Mouse (Mus musculus) limb, embryonic 10.5 days (tissue): ENCODE results near the gene B4galt1. TPM values are rescaled to one million over a fixed set of nuclear protein-coding genes. Genes with fewer than 3 reads are reported as not detected.
"Not testable (repeated sequence)": the region's sequence is repeated elsewhere in the genome, so short reads cannot be mapped to it uniquely, and the experiment has no call there.

Experiments used
- DNase-seq: peaks from one replicate; pipeline ENCODE4 v3.0.0-alpha.2; 2017; ENCODE audit warnings: low spot score
- H3K27ac ChIP-seq: fragments of 300-500 bp; sonication (generic); 2 replicates; pipeline ENCODE4 v1.5.1; 2016; ENCODE audit warnings: mild to moderate bottlenecking
- H3K27me3 ChIP-seq: fragments of 300-500 bp; sonication (generic); 2 replicates; pipeline ENCODE4 v1.6.1; 2016; ENCODE audit warnings: low read depth, mild to moderate bottlenecking; ENCODE audit not compliant: poor library complexity, severe bottlenecking
- H3K36me3 ChIP-seq: fragments of 300-500 bp; sonication (generic); 2 replicates; pipeline ENCODE4 v1.6.1; 2016; ENCODE audit warnings: mild to moderate bottlenecking, moderate library complexity
- H3K4me1 ChIP-seq: fragments of 300-500 bp; sonication (generic); 2 replicates; pipeline ENCODE4 v1.6.1; 2016
- H3K4me3 ChIP-seq: fragments of 300-500 bp; sonication (generic); 2 replicates; pipeline ENCODE4 v1.5.1; 2016; ENCODE audit warnings: mild to moderate bottlenecking, moderate library complexity
- H3K9me3 ChIP-seq: fragments of 300-500 bp; sonication (generic); replicated peaks from 2 replicates; pipeline ENCODE4 v1.6.1; 2016; ENCODE audit warnings: mild to moderate bottlenecking
- WGBS: fragments of 180-500 bp; shearing (Covaris S2); methylation state at CpG from one replicate; pipeline ENCODE4 v1.1.7; 2016; 5-methylcytosine and 5-hydroxymethylcytosine counted together
- polyA plus RNA-seq: library from polyadenylated mRNA; unstranded; fragments of >200 nt; fragmentation: Nextera tagmentation; extraction: Ambion mirVana; gene quantifications from 2 replicates; pipeline ENCODE4 v1.2.1, GENCODE M21; 2016

The B4galt1 gene
- polyA plus RNA-seq, 1 experiment from 2014 or later, result 29.9 TPM

DNA sequence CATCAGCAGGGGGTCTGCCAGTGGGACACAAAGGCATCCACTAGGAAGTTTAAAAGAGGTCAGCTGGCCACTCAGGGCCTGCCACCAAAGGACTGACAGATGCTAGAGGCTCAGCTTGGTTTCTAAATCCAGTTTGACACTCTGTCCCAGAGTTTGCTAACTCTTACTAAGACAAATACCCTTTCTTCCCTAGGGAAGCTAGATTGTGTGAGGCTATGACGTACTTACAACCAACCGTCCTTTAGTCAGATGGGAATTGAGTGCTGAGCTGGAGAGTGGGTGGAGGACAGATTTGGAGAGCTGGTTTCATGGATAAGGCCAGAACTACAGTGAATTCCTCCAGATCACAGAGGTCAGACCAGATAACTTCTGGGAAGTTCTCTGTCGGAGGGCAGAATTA is 52.9 kb downstream of the B4galt1 start:
- 88% methylated on average over 3 of the region's 3 CpGs for WGBS
- Histone ChIP-seq H3K27me3 (no peaks in the 10 kb centered on the region), H3K27ac (no peak overlapping the region), H3K4me1 (peaks cover 6% of the 10 kb centered on the region), H3K36me3 (peaks cover 15% of the 10 kb centered on the region), H3K4me3 (no peak overlapping the region), H3K9me3 (no peaks in the 10 kb centered on the region)
- DNase-seq, result no peak

DNA sequence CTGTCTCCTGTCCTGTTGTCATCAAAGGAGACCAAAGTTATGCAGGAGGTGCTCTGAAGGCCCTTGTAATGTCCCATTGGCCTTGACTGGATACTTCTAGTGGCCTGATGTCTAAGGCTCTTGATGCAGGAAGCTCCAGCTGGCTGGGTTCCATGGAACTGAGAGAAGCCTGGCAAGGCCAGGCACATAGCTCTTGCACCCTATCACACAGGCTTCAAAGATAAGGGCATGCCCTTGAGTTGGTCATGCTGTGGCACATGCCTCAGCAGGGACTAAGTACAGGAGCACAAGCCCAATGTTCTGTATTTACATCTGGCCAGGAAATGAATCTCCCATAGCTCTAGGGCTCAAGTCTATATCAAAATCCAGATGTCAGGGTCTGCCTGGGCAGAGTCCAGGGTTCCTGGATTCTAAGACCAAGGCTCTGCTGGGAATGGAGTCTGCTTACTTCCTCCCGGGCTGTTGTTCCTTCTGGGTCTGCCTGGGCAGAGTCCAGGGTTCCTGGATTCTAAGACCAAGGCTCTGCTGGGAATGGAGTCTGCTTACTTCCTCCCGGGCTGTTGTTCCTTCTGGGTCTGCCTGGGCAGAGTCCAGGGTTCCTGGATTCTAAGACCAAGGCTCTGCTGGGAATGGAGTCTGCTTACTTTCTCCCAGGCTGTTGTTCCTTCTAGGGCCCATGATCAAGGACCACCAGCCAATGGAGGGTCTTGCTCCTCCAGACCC is 54.8 kb downstream of the B4galt1 start:
- not testable (repeated sequence) for H3K36me3 ChIP-seq, H3K4me1 ChIP-seq, H3K9me3 ChIP-seq, H3K4me3 ChIP-seq, H3K27me3 ChIP-seq, H3K27ac ChIP-seq, DNase-seq
- WGBS, result 90% methylated on average over 2 of the region's 2 CpGs

DNA sequence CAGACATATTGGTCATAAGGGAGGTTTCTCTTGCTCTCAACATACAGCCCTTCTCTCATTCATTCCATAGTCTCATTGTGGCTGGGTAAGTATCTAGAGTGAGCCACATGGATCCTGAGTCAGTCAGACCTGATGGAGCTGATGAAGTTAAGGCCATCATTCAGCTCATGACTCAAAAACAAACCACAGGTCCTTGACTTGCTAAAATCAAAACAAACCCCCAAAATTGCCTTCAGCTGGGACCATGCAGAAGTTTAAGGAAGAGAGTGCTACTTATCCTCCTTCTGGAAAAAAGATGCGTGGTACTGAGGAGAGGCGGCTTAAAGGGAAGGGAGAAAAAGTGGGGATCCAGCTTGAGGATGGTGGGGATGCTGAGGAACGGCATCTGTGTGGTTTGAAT is 58.0 kb downstream of the B4galt1 start:
- Histone ChIP-seq H3K27ac (no peak overlapping the region), H3K9me3 (no peaks in the 10 kb centered on the region), H3K4me3 (no peak overlapping the region), H3K36me3 (no peaks in the 10 kb centered on the region), H3K27me3 (no peaks in the 10 kb centered on the region), H3K4me1 (peaks cover 4% of the 10 kb centered on the region)
- no peak for DNase-seq
- 91% methylated on average over 3 of the region's 3 CpGs for WGBS

DNA sequence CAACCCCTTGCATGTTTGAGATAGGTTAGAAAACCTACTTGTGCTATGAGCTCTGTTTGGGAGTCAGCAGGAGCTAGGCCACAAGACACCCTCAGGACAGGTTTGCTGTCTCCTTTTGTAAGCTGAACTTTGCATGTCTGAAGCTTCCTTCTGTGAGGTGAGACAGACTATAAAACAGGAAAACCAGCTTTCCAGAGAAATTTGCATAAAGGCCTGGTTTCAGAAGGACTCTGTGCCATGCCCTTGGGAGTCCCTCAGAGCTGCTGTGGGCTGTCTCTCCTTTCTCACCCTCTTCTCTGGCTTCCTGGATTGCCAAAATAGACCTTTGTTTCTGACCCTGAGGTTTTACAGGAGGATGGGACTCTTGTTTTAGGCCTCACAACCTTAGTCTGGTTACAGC is 59.5 kb downstream of the B4galt1 start:
- Histone ChIP-seq H3K4me3 (no peak overlapping the region), H3K27me3 (no peaks in the 10 kb centered on the region), H3K9me3 (no peaks in the 10 kb centered on the region), H3K36me3 (no peaks in the 10 kb centered on the region), H3K4me1 (no peaks in the 10 kb centered on the region), H3K27ac (no peak overlapping the region)
- no peak for DNase-seq

DNA sequence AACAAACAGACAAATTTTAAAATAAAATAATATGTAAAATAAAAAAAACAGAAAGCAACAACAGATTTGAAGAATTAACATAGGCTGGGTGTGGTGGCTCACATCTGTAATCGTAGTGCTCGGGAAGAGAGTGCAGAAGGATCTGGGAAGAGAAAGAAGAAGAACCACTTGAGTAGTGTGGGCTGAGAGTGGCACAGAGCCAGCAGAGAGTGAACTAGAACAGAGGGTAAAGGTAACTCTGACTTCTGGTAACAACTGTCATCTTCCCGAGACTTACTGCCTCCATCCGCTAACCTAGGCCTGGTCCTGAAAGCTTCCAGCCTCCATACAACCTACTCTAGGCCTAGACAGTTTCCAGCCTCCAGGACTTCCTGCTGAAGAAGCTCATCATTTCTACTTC is 62.6 kb downstream of the B4galt1 start:
- no peaks in the 10 kb centered on the region for H3K4me1 ChIP-seq
- 94% methylated on average over 4 of the region's 4 CpGs for WGBS
- no peak overlapping the region for H3K27ac ChIP-seq
- DNase-seq, result no peak
- H3K9me3 ChIP-seq, result no peaks in the 10 kb centered on the region
- no peaks in the 10 kb centered on the region for H3K36me3 ChIP-seq
- H3K27me3 ChIP-seq, result no peaks in the 10 kb centered on the region
- H3K4me3 ChIP-seq, result no peak overlapping the region

DNA sequence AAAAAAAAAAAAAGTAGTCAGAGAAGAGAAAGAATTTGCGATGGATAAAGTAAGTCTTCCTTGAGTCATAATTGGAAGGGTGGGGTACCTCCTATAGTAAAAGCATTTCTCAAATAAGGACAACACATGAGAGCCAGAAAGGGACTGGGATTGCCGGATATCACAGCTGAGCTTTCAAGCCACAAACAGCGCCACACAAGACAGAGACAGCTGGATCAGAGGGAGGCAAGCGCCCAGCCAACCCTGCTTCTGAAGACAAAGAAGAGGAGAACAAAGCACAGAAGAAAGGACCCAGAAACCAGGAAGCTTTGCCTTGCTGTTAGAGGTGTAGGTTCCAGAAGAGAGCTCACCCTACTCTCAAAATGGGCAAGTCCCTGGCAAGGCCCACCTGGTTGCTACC is 67.2 kb downstream of the B4galt1 start:
- H3K36me3 ChIP-seq, result no peaks in the 10 kb centered on the region
- no peak overlapping the region for H3K27ac ChIP-seq
- no peaks in the 10 kb centered on the region for H3K27me3 ChIP-seq
- no peak for DNase-seq
- peaks cover 9% of the 10 kb centered on the region for H3K4me1 ChIP-seq
- no peak overlapping the region for H3K4me3 ChIP-seq
- no peaks in the 10 kb centered on the region for H3K9me3 ChIP-seq
- WGBS, result 89% methylated on average over 4 of the region's 4 CpGs

DNA sequence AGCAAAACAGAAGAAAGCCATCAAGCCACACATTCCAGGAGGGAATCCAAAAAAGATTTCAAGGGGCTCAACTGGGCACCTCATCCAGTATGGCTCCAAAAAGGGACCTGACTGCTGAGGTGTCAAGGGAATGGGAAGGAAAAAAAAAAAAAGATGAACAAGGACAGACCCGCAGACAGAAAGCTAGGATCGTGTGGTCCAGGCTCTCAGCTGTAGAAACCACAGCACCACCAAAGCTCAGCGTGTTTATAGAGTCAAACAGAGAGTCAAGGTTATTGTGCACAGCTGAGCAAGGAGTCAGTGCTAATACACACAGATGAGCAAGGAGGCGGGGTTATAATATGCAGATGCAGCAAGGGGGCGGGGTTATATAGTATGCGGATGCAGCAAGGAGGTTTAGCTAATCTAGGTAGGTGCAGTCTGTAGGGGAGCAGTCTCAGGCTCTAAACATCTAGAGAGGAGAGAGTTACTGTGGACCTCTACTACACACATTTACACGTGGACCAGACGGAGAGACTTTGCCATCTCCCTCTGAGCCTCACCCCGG is 68.1 kb downstream of the B4galt1 start:
- DNase-seq, result no peak
- 82% methylated on average over 9 of the region's 9 CpGs for WGBS
- Histone ChIP-seq H3K36me3 (no peaks in the 10 kb centered on the region), H3K27ac (no peak overlapping the region), H3K27me3 (no peaks in the 10 kb centered on the region), H3K9me3 (no peaks in the 10 kb centered on the region), H3K4me1 (peaks cover 17% of the 10 kb centered on the region), H3K4me3 (no peak overlapping the region)

DNA sequence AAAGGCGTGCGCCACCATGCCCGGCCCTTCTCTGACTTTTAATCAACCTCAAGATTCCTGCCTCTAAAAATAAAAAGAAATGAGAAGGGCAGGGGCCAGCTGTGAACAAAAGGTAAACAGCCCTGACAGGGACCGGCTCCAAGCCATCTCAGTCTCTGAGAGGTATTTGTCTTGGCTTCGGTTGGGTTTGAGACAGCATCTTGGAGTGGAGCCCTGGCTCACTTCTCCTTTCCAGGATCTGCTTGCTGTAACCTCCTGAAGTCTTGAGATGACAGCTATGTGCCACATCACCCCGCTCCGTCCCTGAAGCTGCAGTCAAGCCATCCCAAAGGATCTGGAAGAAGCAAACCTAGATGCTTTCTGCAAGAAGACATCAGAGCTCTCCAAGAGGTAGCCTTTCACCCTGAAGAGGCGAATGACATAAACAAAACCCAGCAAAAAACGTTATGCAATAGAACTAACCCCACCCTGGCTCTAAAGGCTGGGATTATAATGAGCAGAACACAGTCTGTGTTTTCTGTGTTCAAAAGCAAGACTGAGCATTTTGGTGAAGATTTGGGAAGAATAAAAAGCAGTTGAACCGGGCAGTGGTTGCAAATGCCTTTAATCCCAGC is 69.1 kb downstream of the B4galt1 start:
- no peak for DNase-seq
- Histone ChIP-seq H3K9me3 (no peaks in the 10 kb centered on the region), H3K27me3 (no peaks in the 10 kb centered on the region), H3K4me3 (no peak overlapping the region), H3K4me1 (peaks cover 18% of the 10 kb centered on the region), H3K36me3 (no peaks in the 10 kb centered on the region), H3K27ac (no peak overlapping the region)
- 85% methylated on average over 10 of the region's 10 CpGs for WGBS

DNA sequence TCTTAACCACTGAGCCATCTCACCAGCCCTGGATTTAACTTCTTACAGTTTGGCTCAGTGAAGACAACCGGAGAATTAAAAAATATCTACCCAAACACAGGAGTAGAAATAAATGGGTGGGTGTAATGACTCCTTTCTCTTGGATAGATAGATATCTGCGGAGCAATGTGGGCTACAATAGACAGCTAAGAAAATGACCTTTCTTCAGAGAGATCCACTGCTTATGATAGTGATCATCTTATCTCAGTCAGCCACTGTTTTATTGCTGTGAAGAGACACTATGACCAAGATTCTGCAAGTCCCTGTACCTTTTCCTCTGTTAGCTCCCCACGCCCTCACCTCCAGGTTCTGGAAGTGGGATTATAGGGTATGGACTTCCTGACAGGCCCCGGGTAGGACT is 70.8 kb downstream of the B4galt1 start:
- no peaks in the 10 kb centered on the region for H3K27me3 ChIP-seq
- 93% methylated on average over 4 of the region's 4 CpGs for WGBS
- H3K27ac ChIP-seq, result no peak overlapping the region
- DNase-seq, result no peak
- no peak overlapping the region for H3K4me3 ChIP-seq
- peaks cover 18% of the 10 kb centered on the region for H3K4me1 ChIP-seq
- H3K36me3 ChIP-seq, result no peaks in the 10 kb centered on the region
- no peaks in the 10 kb centered on the region for H3K9me3 ChIP-seq

DNA sequence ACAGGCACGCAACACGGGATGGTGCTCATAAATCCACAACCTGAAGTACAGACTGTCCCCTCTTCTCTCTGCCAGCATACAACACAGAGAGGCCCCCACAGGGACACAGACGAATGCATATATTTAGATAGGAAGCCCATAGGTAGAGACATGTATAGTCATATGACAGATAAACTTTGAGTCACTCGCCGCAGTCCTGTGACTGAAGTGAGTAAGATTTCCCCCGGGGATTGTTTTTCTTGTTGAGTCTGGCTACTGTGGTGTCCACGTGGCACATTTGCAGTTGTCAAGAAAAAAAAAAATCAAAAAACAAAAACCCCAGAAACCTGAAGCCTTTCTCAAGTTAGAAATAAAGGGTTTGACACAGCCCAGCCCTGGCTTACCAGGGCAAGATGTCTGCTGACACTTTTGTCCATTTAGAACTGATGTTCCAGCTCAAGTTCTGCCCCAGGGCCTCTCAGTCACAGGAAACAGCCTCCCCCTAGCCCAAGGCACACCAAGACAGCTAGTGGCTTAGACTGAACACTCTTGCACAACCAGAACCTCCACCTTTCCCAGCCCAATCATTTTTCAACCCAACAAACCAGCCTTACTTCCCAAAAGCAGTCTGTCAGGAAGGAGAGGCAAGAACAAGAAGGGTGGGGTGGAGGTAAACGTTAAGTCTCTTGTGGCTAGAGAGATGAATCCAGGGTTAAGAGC is 71.9 kb downstream of the B4galt1 start:
- WGBS, result 56% methylated on average over 8 of the region's 8 CpGs
- peak overlapping the region; percentile 42 for H3K27ac ChIP-seq
- H3K36me3 ChIP-seq, result no peaks in the 10 kb centered on the region

DNA sequence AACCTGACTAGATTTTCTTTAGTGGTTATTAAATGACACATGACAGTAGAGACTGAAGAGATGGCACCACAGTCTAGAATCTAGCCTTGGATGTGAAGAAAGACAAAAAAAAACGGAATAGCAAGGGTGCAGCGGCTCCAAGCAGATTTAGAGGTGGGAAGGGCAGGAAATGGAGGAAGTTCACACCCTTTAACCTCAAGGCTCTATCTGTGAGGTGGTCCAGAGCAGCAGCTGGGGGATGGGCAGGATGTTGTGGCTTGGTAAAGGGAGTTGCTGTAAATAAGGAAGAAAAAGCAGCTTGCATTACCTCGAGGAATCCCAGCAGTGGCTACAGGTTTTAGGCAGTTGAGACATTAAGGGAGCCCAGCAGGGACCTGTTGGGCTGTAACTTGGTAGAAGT is 72.7 kb downstream of the B4galt1 start:
- no peak for DNase-seq
- H3K27ac ChIP-seq, result peak overlapping the region; percentile 42

More for the DNA sequence above, 71.9 kb downstream of the B4galt1 start:
- no peak for DNase-seq
- H3K4me1 ChIP-seq, result peaks cover 28% of the 10 kb centered on the region
- no peaks in the 10 kb centered on the region for H3K9me3 ChIP-seq
- no peak overlapping the region for H3K4me3 ChIP-seq
- no peaks in the 10 kb centered on the region for H3K27me3 ChIP-seq

DNA sequence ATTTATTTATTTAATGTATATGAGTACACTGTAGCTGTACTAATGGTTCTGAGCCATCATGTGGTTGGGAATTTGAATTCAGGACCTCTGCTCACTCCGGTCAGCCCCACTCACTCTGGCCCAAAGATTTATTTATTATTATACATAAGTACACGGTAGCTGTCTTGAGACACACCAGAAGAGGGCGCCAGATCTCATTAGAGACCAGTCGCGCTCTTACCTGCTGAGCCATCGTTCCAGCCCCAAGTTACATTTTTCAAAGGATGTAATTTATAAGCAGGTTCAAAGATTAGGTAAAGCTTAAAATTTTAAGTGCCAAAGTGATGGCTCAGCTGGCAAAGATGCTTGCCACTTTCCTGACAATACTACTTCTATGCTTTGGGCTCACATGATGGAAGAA is 75.1 kb downstream of the B4galt1 start:
- H3K4me3 ChIP-seq, result no peak overlapping the region
- WGBS, result 88% methylated on average over 6 of the region's 6 CpGs
- no peaks in the 10 kb centered on the region for H3K9me3 ChIP-seq
- no peaks in the 10 kb centered on the region for H3K36me3 ChIP-seq
- H3K4me1 ChIP-seq, result peaks cover 52% of the 10 kb centered on the region
- H3K27ac ChIP-seq, result no peak overlapping the region
- no peaks in the 10 kb centered on the region for H3K27me3 ChIP-seq
- no peak for DNase-seq

More for the DNA sequence above, 72.7 kb downstream of the B4galt1 start:
- H3K4me3 ChIP-seq, result no peak overlapping the region
- WGBS, result 11% methylated on average over 3 of the region's 3 CpGs
- H3K4me1 ChIP-seq, result peaks cover 34% of the 10 kb centered on the region
- H3K36me3 ChIP-seq, result no peaks in the 10 kb centered on the region
- no peaks in the 10 kb centered on the region for H3K27me3 ChIP-seq
- no peaks in the 10 kb centered on the region for H3K9me3 ChIP-seq

DNA sequence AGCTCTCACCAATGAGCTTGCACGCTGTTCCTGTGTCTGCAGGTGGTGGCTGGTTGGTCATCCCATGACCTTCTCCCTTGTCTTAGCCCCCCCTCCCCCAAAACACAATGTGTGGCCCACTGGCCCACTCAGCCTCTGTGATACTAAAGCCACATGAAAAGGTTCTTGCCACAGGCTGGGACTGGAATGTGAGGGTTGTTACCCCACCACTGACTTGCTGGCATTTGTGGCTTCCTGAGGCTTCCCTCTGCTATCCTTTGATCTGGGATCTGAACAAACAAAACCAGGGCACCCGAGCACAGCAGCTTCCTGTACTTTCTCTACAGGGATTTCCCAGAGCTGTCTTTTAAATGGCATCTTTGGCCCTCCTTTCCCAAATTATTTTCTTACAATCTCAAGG is 76.7 kb downstream of the B4galt1 start:
- DNase-seq, result no peak
- WGBS, result 30% methylated on average over 2 of the region's 2 CpGs
- Histone ChIP-seq H3K4me1 (peaks cover 53% of the 10 kb centered on the region), H3K27ac (peak overlapping the region; percentile 21), H3K36me3 (no peaks in the 10 kb centered on the region), H3K9me3 (no peaks in the 10 kb centered on the region), H3K27me3 (no peaks in the 10 kb centered on the region), H3K4me3 (no peak overlapping the region)
